Mouse (Mus musculus) hindbrain, embryonic 16.5 days (tissue): ENCODE measurements around the gene Rxra. TPM values are rescaled to one million over a fixed set of nuclear protein-coding genes. Genes with fewer than 3 reads are reported as not detected.

Source experiments
- ATAC-seq: fragments of 200-750 bp; cut with Nextera tagmentation; 2 replicates; pipeline ENCODE4 v1.8.0; 2017; ENCODE audit warnings: moderate TSS enrichment, moderate library complexity
- H3K27ac ChIP-seq: fragments of 300-500 bp; sonication (generic); 2 replicates; pipeline ENCODE4 v1.5.1; 2014; ENCODE audit warnings: low read depth, mild to moderate bottlenecking, control low read depth, low read length, moderate library complexity
- H3K27me3 ChIP-seq: fragments of 300-500 bp; sonication (generic); replicated peaks from 2 replicates; pipeline ENCODE4 v1.6.1; 2014; ENCODE audit warnings: low read length; ENCODE audit not compliant: control insufficient read depth, insufficient read depth
- H3K36me3 ChIP-seq: fragments of 300-500 bp; sonication (generic); 2 replicates; pipeline ENCODE4 v1.6.1; 2014; ENCODE audit warnings: mild to moderate bottlenecking, low read length, moderate library complexity, mixed read lengths; ENCODE audit not compliant: control insufficient read depth, insufficient read depth
- H3K4me1 ChIP-seq: fragments of 300-500 bp; sonication (generic); 2 replicates; pipeline ENCODE4 v1.6.1; 2014; ENCODE audit warnings: low read depth, low read length; ENCODE audit not compliant: control insufficient read depth, insufficient read depth
- H3K4me2 ChIP-seq: fragments of 300-500 bp; sonication (generic); 2 replicates; pipeline ENCODE4 v1.6.1; 2014; ENCODE audit warnings: mild to moderate bottlenecking, low read length, control low read depth, moderate library complexity
- H3K4me3 ChIP-seq: fragments of 300-500 bp; sonication (generic); 2 replicates; pipeline ENCODE4 v1.5.1; 2014; ENCODE audit warnings: mild to moderate bottlenecking, low read length, control low read depth, moderate library complexity
- H3K9ac ChIP-seq: fragments of 300-500 bp; sonication (generic); 2 replicates; pipeline ENCODE4 v1.6.1; 2014; ENCODE audit warnings: low read depth, mild to moderate bottlenecking, control low read depth, low read length, moderate library complexity
- H3K9me3 ChIP-seq: fragments of 300-500 bp; sonication (generic); 2 replicates; pipeline ENCODE4 v1.6.1; 2014; ENCODE audit warnings: mild to moderate bottlenecking, low read length, moderate library complexity; ENCODE audit not compliant: control insufficient read depth
- WGBS: fragments of 180-500 bp; shearing (Covaris S2); extraction: QIAGEN DNeasy Blood & Tissue Kit; methylation state at CpG from one replicate; pipeline ENCODE4 v1.1.7; 2014; 5-methylcytosine and 5-hydroxymethylcytosine counted together
- polyA plus RNA-seq: library from polyadenylated mRNA; unstranded; fragments of >200 nt; fragmentation: Nextera tagmentation; extraction: Ambion mirVana; gene quantifications from 2 replicates; pipeline ENCODE4 v1.2.1, GENCODE M21; 2015

Gene Rxra
- polyA plus RNA-seq, 1 experiment from 2014 or later: 3.4 TPM

- ATAC-seq: no peak
- Histone ChIP-seq H3K27ac (no peak overlapping the region; the same call in 1 of the 2 replicates), H3K27me3 (no peaks in the 10 kb centered on the region), H3K4me3 (no peak overlapping the region), H3K4me2 (no peak overlapping the region), H3K4me1 (peaks cover 30% of the 10 kb centered on the region), H3K9me3 (no peaks in the 10 kb centered on the region), H3K9ac (no peak overlapping the region), H3K36me3 (peaks cover 3% of the 10 kb centered on the region)
- 95% methylated on average over 14 of the region's 14 CpGs for WGBS
These were observed 83.2 kb downstream of the Rxra start for GRCm38 (mm10) chr2:27759431-27759830.

GRCm38 (mm10) chr2:27761260-27761995, 85.2 kb downstream of the Rxra start:
- H3K4me3 ChIP-seq: no peak overlapping the region

DNA sequence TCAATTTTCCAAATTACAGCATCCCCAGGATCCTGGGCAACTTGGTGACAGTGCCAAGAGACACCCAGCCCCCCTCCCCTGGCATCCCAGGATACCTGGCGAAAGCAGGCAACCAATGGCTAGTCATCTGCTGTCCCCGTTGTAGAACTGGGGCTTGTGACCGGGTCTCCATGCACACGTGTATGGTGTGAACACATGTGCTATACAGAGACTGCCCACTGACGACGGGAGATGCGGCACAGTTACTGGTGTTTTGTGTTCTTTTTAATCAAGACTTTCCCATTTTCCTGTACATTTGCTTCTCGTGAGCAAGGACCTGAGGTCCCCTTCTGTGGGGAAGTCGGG, 85.7 kb downstream of the Rxra start:
- H3K36me3 ChIP-seq: peaks cover 3% of the 10 kb centered on the region
- H3K9me3 ChIP-seq: no peaks in the 10 kb centered on the region
- WGBS: 85% methylated on average over 9 of the region's 9 CpGs
- no peak for ATAC-seq
- peaks cover 34% of the 10 kb centered on the region for H3K4me1 ChIP-seq
- H3K9ac ChIP-seq: no peak overlapping the region
- H3K4me3 ChIP-seq: no peak overlapping the region
- no peak overlapping the region for H3K4me2 ChIP-seq
- no peak overlapping the region for H3K27ac ChIP-seq
- no peaks in the 10 kb centered on the region for H3K27me3 ChIP-seq

More at GRCm38 (mm10) chr2:27761260-27761995, 85.2 kb downstream of the Rxra start:
- peak; percentile 15; the same call in 1 of the 2 replicates for ATAC-seq
- Histone ChIP-seq H3K27me3 (no peaks in the 10 kb centered on the region), H3K27ac (no peak overlapping the region), H3K4me2 (no peak overlapping the region), H3K4me1 (peaks cover 34% of the 10 kb centered on the region), H3K9me3 (no peaks in the 10 kb centered on the region), H3K36me3 (peaks cover 3% of the 10 kb centered on the region), H3K9ac (no peak overlapping the region)
- 74% methylated on average over 10 of the region's 10 CpGs for WGBS

DNA sequence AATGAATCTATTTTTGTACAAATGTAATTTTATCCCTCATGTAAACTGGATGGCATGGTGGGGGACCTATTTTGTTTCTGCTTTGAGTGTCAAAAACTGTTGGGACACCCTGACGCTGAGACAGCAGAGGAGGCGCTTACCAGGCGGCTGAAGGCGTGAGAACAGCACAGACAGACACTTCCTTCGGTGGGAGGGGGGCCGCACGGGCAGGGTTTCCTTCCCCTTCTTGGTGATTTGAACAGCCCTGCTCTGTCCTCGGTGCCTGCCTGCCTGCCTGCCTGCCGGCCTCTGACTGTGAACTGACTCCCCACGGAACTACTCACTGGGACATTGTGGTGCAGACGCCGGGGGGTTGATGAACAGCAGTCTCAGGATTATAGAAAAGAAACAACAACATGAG, 86.3 kb downstream of the Rxra start:
- 45% methylated on average over 12 of the region's 12 CpGs for WGBS
- Histone ChIP-seq H3K27ac (no peak overlapping the region), H3K9me3 (no peaks in the 10 kb centered on the region), H3K4me1 (peaks cover 34% of the 10 kb centered on the region), H3K4me2 (no peak overlapping the region), H3K27me3 (no peaks in the 10 kb centered on the region), H3K4me3 (no peak overlapping the region), H3K36me3 (peaks cover 3% of the 10 kb centered on the region), H3K9ac (no peak overlapping the region)
- no peak for ATAC-seq

DNA sequence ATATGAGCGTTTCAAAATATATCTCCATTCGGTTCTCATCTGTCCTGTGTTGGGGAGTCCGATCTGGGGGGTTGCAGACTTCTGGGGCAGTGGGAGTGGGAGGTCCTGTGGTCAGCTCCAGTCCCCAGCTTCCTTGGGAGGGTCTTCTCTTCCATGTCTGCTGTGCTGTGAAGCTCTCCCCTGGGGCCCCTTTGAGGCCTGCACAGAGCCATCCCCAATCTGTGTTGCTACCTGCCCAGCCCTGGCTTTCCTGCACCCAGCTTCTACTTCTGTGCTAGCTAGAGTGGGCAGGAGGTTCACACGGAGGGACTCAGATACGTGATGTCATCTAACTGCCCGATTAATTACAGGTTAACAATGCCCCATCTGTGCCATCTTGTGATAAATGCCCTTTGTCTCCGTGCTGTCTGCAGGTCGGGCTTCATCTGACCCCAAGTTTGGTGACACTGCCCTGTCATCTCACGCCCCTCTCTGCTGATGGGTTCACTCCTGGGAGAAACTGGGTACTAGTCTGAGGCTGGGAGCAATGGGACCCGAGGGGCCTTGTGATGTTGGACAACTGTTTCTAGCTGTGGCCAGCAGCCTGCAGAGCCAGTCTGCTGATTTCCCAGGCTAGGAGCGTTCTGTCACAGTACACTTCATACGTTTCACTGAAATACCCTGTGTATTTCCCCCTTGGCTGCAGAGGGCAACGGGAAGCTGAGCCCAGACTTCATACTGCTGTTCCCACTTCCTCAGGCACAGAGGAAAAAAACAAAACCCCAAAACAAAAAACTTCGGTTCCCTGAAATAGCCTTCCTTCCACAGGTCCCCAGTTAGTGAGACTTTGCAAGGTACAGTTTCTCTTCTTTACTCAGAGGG, 86.9 kb downstream of the Rxra start:
- 58% methylated on average over 14 of the region's 14 CpGs for WGBS
- Histone ChIP-seq H3K9ac (no peak overlapping the region), H3K27ac (no peak overlapping the region), H3K36me3 (peaks cover 3% of the 10 kb centered on the region), H3K4me2 (no peak overlapping the region), H3K4me1 (peaks cover 29% of the 10 kb centered on the region), H3K9me3 (no peaks in the 10 kb centered on the region), H3K27me3 (no peaks in the 10 kb centered on the region), H3K4me3 (no peak overlapping the region)
- ATAC-seq: no peak

- peaks cover 17% of the 10 kb centered on the region for H3K4me1 ChIP-seq
- peak overlapping the region; percentile 25; the same call in 1 of the 2 replicates for H3K9ac ChIP-seq
- H3K36me3 ChIP-seq: peaks cover 3% of the 10 kb centered on the region
- 12% methylated on average over 6 of the region's 6 CpGs for WGBS
- H3K9me3 ChIP-seq: no peaks in the 10 kb centered on the region
- no peak overlapping the region for H3K4me2 ChIP-seq
- H3K27ac ChIP-seq: peak overlapping the region; percentile 20; the same call in 1 of the 2 replicates
- H3K27me3 ChIP-seq: no peaks in the 10 kb centered on the region
- H3K4me3 ChIP-seq: no peak overlapping the region
- peak; percentile 53 for ATAC-seq
These were observed 88.2 kb downstream of the Rxra start for GRCm38 (mm10) chr2:27764256-27764936.

DNA sequence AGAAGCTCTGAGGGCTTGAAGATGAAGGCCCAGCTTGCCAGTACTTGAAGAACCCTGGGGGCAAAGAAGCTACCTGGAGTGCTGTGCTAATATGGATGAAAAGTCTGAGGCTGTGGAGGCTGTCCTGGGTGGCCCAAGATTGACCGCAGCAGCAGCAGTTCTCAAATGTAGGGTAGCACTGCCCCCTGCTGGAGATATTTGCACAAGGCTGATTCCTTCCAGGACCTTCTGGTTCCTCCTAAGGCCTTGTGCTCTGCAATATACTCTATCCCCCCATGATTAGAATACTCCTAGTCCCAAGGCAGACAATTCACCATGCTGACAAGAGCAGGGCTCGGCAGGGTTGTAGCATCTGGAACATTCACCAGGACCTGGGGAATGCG, 88.7 kb downstream of the Rxra start:
- Histone ChIP-seq H3K27me3 (no peaks in the 10 kb centered on the region), H3K4me2 (no peak overlapping the region), H3K4me1 (peaks cover 14% of the 10 kb centered on the region), H3K27ac (peak overlapping the region; percentile 20; the same call in 1 of the 2 replicates), H3K9me3 (no peaks in the 10 kb centered on the region), H3K36me3 (peaks cover 3% of the 10 kb centered on the region), H3K9ac (no peak overlapping the region), H3K4me3 (no peak overlapping the region)
- WGBS: 27% methylated on average over 3 of the region's 3 CpGs
- peak; percentile 73 for ATAC-seq

GRCm38 (mm10) chr2:27767773-27768172, 91.5 kb downstream of the Rxra start:
- 66% methylated on average over 7 of the region's 7 CpGs for WGBS

GRCm38 (mm10) chr2:27769701-27770100, 93.5 kb downstream of the Rxra start:
- Histone ChIP-seq H3K36me3 (no peaks in the 10 kb centered on the region), H3K27me3 (no peaks in the 10 kb centered on the region), H3K9ac (no peak overlapping the region), H3K9me3 (no peaks in the 10 kb centered on the region), H3K4me1 (peaks cover 1% of the 10 kb centered on the region), H3K4me2 (no peak overlapping the region), H3K27ac (no peak overlapping the region), H3K4me3 (no peak overlapping the region)
- no peak for ATAC-seq
- whole genome bisulfite sequencing: 51% methylated on average over 5 of the region's 5 CpGs

More at GRCm38 (mm10) chr2:27767773-27768172, 91.5 kb downstream of the Rxra start:
- H3K36me3 ChIP-seq: no peaks in the 10 kb centered on the region
- no peaks in the 10 kb centered on the region for H3K27me3 ChIP-seq
- H3K4me3 ChIP-seq: no peak overlapping the region
- H3K9ac ChIP-seq: no peak overlapping the region
- no peak for ATAC-seq
- H3K4me1 ChIP-seq: peaks cover 14% of the 10 kb centered on the region
- H3K27ac ChIP-seq: no peak overlapping the region
- H3K4me2 ChIP-seq: no peak overlapping the region
- no peaks in the 10 kb centered on the region for H3K9me3 ChIP-seq
